Mouse (Mus musculus) heart, embryonic 12.5 days (tissue): ENCODE results near the gene Sorbs1. TPM values are rescaled to one million over a fixed set of nuclear protein-coding genes. Genes with fewer than 3 reads are reported as not detected.
A peak's percentile ranks its signal among the peaks of the same experiment; 100 is the strongest.

Experiments used
- ATAC-seq: fragments of 200-750 bp; cut with Nextera tagmentation; 2 replicates; pipeline ENCODE4 v1.8.0; 2017; ENCODE audit warnings: moderate TSS enrichment, moderate library complexity; ENCODE audit not compliant: insufficient number of reproducible peaks, low FRiP score
- H3K27ac ChIP-seq: fragments of 300-500 bp; sonication (generic); 2 replicates; pipeline ENCODE4 v1.5.1; 2016; ENCODE audit warnings: mild to moderate bottlenecking, moderate library complexity; ENCODE audit not compliant: poor library complexity, severe bottlenecking
- H3K27me3 ChIP-seq: fragments of 300-500 bp; sonication (generic); replicated peaks from 2 replicates; pipeline ENCODE4 v1.6.1; 2016; ENCODE audit warnings: mild to moderate bottlenecking, moderate library complexity
- H3K36me3 ChIP-seq: fragments of 300-500 bp; sonication (generic); 2 replicates; pipeline ENCODE4 v1.6.1; 2016; ENCODE audit warnings: mild to moderate bottlenecking, moderate library complexity
- H3K4me1 ChIP-seq: fragments of 300-500 bp; sonication (generic); replicated peaks from 2 replicates; pipeline ENCODE4 v1.6.1; 2016; ENCODE audit warnings: mild to moderate bottlenecking
- H3K4me2 ChIP-seq: fragments of 300-500 bp; sonication (generic); 2 replicates; pipeline ENCODE4 v1.6.1; 2016; ENCODE audit warnings: mild to moderate bottlenecking, moderate library complexity
- H3K4me3 ChIP-seq: fragments of 300-500 bp; sonication (generic); 2 replicates; pipeline ENCODE4 v1.5.1; 2016; ENCODE audit warnings: mild to moderate bottlenecking
- H3K9ac ChIP-seq: fragments of 300-500 bp; sonication (generic); 2 replicates; pipeline ENCODE4 v1.6.1; 2016; ENCODE audit warnings: mild to moderate bottlenecking, moderate library complexity
- H3K9me3 ChIP-seq: fragments of 300-500 bp; sonication (generic); replicated peaks from 2 replicates; pipeline ENCODE4 v1.6.1; 2016; ENCODE audit warnings: mild to moderate bottlenecking, moderate library complexity
- WGBS: fragments of 180-500 bp; shearing (Covaris S2); methylation state at CpG from one replicate; pipeline ENCODE4 v1.1.7; 2016; 5-methylcytosine and 5-hydroxymethylcytosine counted together
- polyA plus RNA-seq: library from polyadenylated mRNA; unstranded; fragments of >200 nt; fragmentation: Nextera tagmentation; extraction: Ambion mirVana; gene quantifications from 2 replicates; pipeline ENCODE4 v1.2.1, GENCODE M21; 2016

Gene Sorbs1
- polyA plus RNA-seq, 1 experiment from 2014 or later = 86.6 TPM

GRCm38 (mm10) chr19:40437651-40438068 is 75.9 kb downstream of the Sorbs1 start:
- Histone ChIP-seq H3K4me2 (peak overlapping the region; percentile 47), H3K9ac (no peak overlapping the region), H3K36me3 (no peaks in the 10 kb centered on the region), H3K4me3 (peak overlapping the region; percentile 3; the same call in 1 of the 2 replicates), H3K27ac (peak overlapping the region; percentile 87), H3K9me3 (no peaks in the 10 kb centered on the region), H3K27me3 (no peaks in the 10 kb centered on the region), H3K4me1 (peaks cover 83% of the 10 kb centered on the region)
- 10% methylated on average over 9 of the region's 9 CpGs for WGBS
- peak; percentile 52 for ATAC-seq

DNA sequence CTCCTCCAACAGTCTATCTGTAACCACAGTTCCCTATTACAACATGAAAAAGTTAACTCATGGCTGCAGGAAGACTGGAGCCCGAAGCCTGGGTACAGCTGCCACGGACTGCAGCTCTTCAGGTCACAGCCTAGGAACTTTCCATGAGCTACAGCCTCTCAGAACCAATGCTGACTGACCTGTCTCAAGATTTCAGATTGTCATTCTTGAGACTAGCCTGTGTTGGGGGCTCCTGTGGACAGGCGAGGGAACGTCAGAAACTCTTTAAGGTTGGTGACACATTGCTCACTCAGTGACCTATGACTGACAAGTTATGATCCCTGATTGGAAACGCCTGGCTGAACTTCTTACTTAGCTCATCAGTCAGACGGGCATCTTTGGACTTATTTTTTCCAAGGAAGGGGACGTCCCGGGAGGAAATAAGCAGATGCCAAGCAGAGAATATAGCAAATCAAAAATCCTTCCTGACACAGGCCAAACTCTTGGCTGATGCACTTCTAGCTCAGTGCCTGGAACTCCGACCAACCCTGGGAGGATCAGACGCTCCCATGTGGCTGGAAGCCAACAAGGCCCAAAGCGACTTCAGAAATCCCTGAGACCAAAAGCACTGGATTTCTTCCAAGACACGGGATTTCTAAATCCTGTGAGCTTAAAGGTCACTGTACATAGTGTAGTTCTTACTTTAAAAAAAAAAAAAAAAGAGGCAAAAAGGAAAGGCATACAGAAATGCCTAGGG is 76.9 kb downstream of the Sorbs1 start:
- Histone ChIP-seq H3K27ac (peak overlapping the region; percentile 87), H3K9me3 (no peaks in the 10 kb centered on the region), H3K4me2 (no peak overlapping the region), H3K27me3 (no peaks in the 10 kb centered on the region), H3K4me1 (peaks cover 84% of the 10 kb centered on the region), H3K36me3 (no peaks in the 10 kb centered on the region), H3K9ac (no peak overlapping the region), H3K4me3 (no peak overlapping the region)
- 54% methylated on average over 12 of the region's 12 CpGs for WGBS
- no peak for ATAC-seq

DNA sequence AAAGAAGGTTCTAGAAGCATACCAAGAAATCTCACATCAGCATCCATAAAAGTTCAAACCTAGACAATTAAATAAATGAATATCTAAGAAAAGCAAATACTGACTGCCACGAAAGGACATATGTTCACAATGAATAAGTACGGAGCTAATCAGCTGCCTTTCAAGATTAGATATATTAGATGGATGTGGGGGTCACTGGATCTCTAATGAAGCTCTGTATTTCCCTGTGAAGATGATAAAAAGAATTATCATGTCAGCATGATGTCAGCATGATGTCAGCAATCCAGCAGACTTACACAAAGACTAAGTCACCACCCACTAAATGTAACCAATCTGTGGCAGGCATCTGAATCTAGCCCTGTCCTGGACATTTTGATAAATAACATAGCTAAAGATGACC is 77.8 kb downstream of the Sorbs1 start:
- H3K9me3 ChIP-seq = no peaks in the 10 kb centered on the region
- H3K27ac ChIP-seq = no peak overlapping the region
- H3K9ac ChIP-seq = no peak overlapping the region
- H3K4me3 ChIP-seq = no peak overlapping the region
- no peaks in the 10 kb centered on the region for H3K27me3 ChIP-seq
- no peaks in the 10 kb centered on the region for H3K36me3 ChIP-seq
- H3K4me1 ChIP-seq = peaks cover 86% of the 10 kb centered on the region
- no peak for ATAC-seq
- 59% methylated on average over 2 of the region's 2 CpGs for WGBS
- no peak overlapping the region for H3K4me2 ChIP-seq

DNA sequence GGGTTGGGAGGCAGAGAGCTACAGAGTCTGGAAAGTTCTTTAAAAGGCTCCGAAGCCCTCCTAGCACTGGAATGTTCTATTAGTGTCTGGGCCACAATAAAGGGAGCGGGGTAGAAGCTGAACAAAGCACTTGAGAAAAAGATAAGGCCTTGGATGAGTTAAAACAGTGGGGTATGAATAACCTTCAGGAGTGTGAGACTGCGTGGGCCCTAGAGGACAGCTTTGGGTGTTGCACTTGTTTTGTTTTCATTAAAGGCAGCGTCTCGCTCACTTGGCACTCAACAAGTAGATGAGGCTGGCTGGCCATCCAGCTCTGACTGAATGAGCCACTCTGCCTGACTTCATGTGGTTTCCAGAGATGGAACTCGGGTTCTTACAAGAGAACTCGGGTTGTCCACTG is 78.5 kb downstream of the Sorbs1 start:
- ATAC-seq = peak; percentile 44; the same call in 1 of the 2 replicates
- peak overlapping the region; percentile 28; the same call in 1 of the 2 replicates for H3K9ac ChIP-seq
- no peaks in the 10 kb centered on the region for H3K27me3 ChIP-seq
- H3K4me3 ChIP-seq = no peak overlapping the region
- 55% methylated on average over 7 of the region's 7 CpGs for WGBS
- no peaks in the 10 kb centered on the region for H3K36me3 ChIP-seq
- no peak overlapping the region for H3K4me2 ChIP-seq
- H3K4me1 ChIP-seq = peaks cover 81% of the 10 kb centered on the region
- no peaks in the 10 kb centered on the region for H3K9me3 ChIP-seq
- peak overlapping the region; percentile 90 for H3K27ac ChIP-seq

DNA sequence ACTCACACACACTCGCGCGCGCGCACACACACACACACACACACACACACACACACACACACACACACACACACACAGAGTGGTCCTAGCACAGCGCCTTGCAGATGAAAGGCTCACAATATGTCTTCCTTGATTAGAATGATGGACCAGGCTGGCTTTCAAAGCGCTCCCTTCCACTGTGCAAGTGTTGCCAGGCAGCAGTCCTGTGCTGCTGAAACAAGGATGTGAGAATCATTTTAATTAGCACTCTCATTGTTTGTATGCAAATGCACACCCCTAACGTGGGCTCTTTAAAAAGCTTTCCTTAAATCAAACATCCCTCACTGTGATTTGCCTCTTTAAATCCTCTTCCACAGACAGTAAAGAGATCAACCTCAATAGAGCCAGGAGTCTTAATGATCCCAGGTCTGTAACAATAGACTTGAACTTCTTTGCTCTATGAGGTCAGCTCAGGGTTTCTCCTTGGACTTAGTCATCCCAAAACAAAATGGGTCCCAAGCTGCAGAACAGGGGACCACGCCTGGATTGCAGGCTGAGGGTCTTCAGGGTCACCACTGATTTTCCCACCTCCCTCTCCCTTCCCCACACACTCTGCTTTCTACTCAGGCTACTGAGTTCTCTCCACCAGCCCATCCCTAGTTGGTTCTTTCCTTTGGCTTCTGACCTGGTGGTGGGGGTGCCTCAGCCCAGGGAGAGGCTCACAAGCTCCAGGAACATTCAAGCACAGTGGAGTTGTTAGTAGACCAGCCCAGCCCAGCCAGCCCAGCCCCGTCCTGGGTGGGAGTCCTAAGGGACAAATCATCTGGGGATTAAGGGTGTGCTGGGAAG is 79.3 kb downstream of the Sorbs1 start:
- Histone ChIP-seq H3K4me1 (peaks cover 86% of the 10 kb centered on the region), H3K36me3 (no peaks in the 10 kb centered on the region), H3K27ac (peak overlapping the region; percentile 90), H3K9ac (no peak overlapping the region), H3K27me3 (no peaks in the 10 kb centered on the region), H3K4me3 (no peak overlapping the region), H3K4me2 (no peak overlapping the region), H3K9me3 (no peaks in the 10 kb centered on the region)
- ATAC-seq = no peak
- WGBS = 88% methylated on average over 10 of the region's 10 CpGs

DNA sequence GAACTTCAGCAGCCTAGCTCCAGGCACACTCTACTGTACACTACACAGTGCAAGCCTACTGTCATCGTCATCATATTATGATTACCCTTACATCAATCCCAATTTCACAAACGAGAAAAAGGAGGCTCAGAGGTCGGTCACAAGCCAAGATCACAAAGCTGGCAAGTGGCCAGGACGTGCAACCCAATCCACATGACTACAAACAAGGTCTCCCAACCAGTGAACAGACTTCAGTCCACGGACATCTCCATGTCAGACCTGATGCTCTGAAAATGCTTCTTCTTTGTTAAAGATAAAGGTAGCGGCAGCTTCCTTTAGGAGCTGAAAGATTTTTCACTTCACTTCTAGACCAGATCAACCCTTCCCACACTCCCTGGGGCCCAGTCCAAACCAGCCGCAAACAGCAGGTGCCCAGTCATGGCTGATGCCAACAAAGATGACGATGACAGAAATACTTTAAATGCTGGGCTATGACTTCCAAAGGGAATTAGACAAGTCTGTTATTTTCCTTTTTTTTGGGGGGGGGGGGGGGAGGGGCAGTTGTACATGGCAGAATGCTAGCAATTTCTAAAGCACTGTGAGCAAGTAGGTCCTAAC is 80.2 kb downstream of the Sorbs1 start:
- 72% methylated on average over 8 of the region's 8 CpGs for WGBS
- Histone ChIP-seq H3K27ac (peak overlapping the region; percentile 90), H3K4me2 (no peak overlapping the region)

GRCm38 (mm10) chr19:40431969-40432368 is 81.6 kb downstream of the Sorbs1 start:
- Histone ChIP-seq H3K27ac (peak overlapping the region; percentile 58), H3K27me3 (no peaks in the 10 kb centered on the region), H3K9me3 (no peaks in the 10 kb centered on the region), H3K4me1 (peaks cover 74% of the 10 kb centered on the region), H3K4me2 (no peak overlapping the region), H3K9ac (no peak overlapping the region), H3K4me3 (no peak overlapping the region), H3K36me3 (no peaks in the 10 kb centered on the region)
- WGBS = 47% methylated on average over 4 of the region's 4 CpGs
- no peak for ATAC-seq

More for the DNA sequence above, 80.2 kb downstream of the Sorbs1 start:
- no peak overlapping the region for H3K4me3 ChIP-seq
- ATAC-seq = no peak
- H3K36me3 ChIP-seq = no peaks in the 10 kb centered on the region
- H3K9me3 ChIP-seq = no peaks in the 10 kb centered on the region
- H3K4me1 ChIP-seq = peaks cover 87% of the 10 kb centered on the region
- no peaks in the 10 kb centered on the region for H3K27me3 ChIP-seq
- no peak overlapping the region for H3K9ac ChIP-seq

GRCm38 (mm10) chr19:40429572-40429971 is 84.0 kb downstream of the Sorbs1 start:
- 75% methylated on average over 3 of the region's 3 CpGs for WGBS
- H3K36me3 ChIP-seq = no peaks in the 10 kb centered on the region
- no peaks in the 10 kb centered on the region for H3K27me3 ChIP-seq
- peaks cover 71% of the 10 kb centered on the region for H3K4me1 ChIP-seq
- no peak for ATAC-seq
- H3K9me3 ChIP-seq = no peaks in the 10 kb centered on the region
- H3K4me2 ChIP-seq = no peak overlapping the region
- H3K9ac ChIP-seq = no peak overlapping the region
- no peak overlapping the region for H3K4me3 ChIP-seq
- H3K27ac ChIP-seq = 0 out of 2 replicates have a peak overlapping the region, but pooled peaks have one; percentile 10

DNA sequence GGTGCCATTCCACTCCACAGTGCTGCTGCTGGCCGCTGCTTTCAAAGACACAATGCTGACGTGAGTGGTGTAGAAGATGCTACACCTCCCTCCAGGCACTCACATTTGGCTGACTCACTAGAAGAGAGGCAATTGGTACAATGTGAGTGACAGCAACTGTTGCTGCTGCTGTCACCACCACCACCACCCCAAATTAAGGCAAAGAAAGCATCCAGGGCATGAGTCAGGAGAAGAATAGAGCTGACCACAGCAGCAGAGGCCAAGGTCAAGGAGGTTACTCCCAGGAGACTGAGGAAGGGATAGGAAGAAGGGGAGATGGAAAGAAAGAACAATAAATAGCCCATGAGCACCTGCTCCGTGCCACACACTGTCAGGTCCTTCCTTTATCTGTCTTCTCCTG is 84.4 kb downstream of the Sorbs1 start:
- no peaks in the 10 kb centered on the region for H3K9me3 ChIP-seq
- no peak overlapping the region for H3K4me2 ChIP-seq
- H3K9ac ChIP-seq = no peak overlapping the region
- H3K4me1 ChIP-seq = peaks cover 71% of the 10 kb centered on the region
- no peak overlapping the region for H3K4me3 ChIP-seq
- no peak for ATAC-seq
- WGBS = 65% methylated on average over 3 of the region's 3 CpGs
- no peaks in the 10 kb centered on the region for H3K36me3 ChIP-seq
- H3K27me3 ChIP-seq = no peaks in the 10 kb centered on the region
- 0 out of 2 replicates have a peak overlapping the region, but pooled peaks have one; percentile 10 for H3K27ac ChIP-seq

GRCm38 (mm10) chr19:40426103-40426960 is 87.2 kb downstream of the Sorbs1 start:
- Histone ChIP-seq H3K36me3 (no peaks in the 10 kb centered on the region), H3K4me2 (no peak overlapping the region), H3K9me3 (no peaks in the 10 kb centered on the region), H3K4me3 (no peak overlapping the region), H3K9ac (no peak overlapping the region), H3K27me3 (no peaks in the 10 kb centered on the region), H3K4me1 (peaks cover 63% of the 10 kb centered on the region), H3K27ac (peak overlapping the region; percentile 73)
- WGBS = 73% methylated on average over 16 of the region's 16 CpGs
- peak; percentile 56; the same call in 1 of the 2 replicates for ATAC-seq
